Mouse (Mus musculus) sigmoid colon, adult 10 weeks (tissue): ENCODE measurements around the gene Srprb. TPM values are rescaled to one million over a fixed set of nuclear protein-coding genes. Genes with fewer than 3 reads are reported as not detected.

Experiments used
- polyA plus RNA-seq: library from polyadenylated mRNA; stranded (reverse); fragments of 350-450 nt; fragmentation: Illumina TruSeq; extraction: RNeasy Lipid Tissue Mini Kit (QIAGEN cat#74804); gene quantifications from one replicate; pipeline ENCODE4 v1.2.3, GENCODE M21; 2014; ENCODE audit warnings: low read depth, low replicate concordance

Gene Srprb
- 8.4 TPM for polyA plus RNA-seq

GRCm38 (mm10) chr9:103201561-103202260 is at the start of gene Srprb:
TSS of gene Srprb (minus strand) at chr9:103202137.

GRCm38 (mm10) chr9:103230151-103230951 is 28.4 kb upstream of the Srprb start, which contains the start of the genes Gm20425 and Trf:
TSS of gene Gm20425 (minus strand) at chr9:103230307.
TSS of gene Trf (minus strand) at chr9:103230444.

Other genes with a start within 250 kb of the Srprb start
- 10.6 TPM for gene Slco2a1, start 213.4 kb downstream of the Srprb start, polyA plus RNA-seq
- gene Rab6b, start 90.3 kb downstream of the Srprb start, polyA plus RNA-seq = 5.4 TPM
- gene Gm20425, start 28.2 kb upstream of the Srprb start, polyA plus RNA-seq = 2.1 TPM
- 83.4 TPM for gene Trf, start 28.3 kb upstream of the Srprb start, polyA plus RNA-seq
- gene 1300017J02Rik, start 102.9 kb upstream of the Srprb start, polyA plus RNA-seq = not detected
- 37.3 TPM for gene Topbp1, start 103.1 kb upstream of the Srprb start, polyA plus RNA-seq
- gene Cdv3, start 163.7 kb upstream of the Srprb start, polyA plus RNA-seq = 151 TPM